Mouse (Mus musculus): ENCODE results near the gene Rasd1.

GRCm38 (mm10) chr11:59940645-59941044 is 24.1 kb downstream of the Rasd1 start:
- TF ChIP-seq CTCF (IDR thresholded peaks at IDR 0.05; ENCODE audit: low read depth) (no peak), EP300 (optimal IDR thresholded peaks at IDR 0.05) (no peak)

Data from stomach, postnatal 0 days (tissue).